Mouse (Mus musculus) E14TG2a.4 (cell line): ENCODE data around the gene Phldb2.

Source experiments
- CTCF ChIP-seq: conservative IDR thresholded peaks from 2 replicates; pipeline ENCODE4 v1.5.1; 2014; ENCODE audit warnings: low read length
- NANOG ChIP-seq: IDR thresholded peaks from 2 replicates; pipeline ENCODE4 v1.6.1; 2014; ENCODE audit warnings: borderline replicate concordance, low read length, mixed read lengths
- POU5F1 ChIP-seq: IDR thresholded peaks from 2 replicates; pipeline ENCODE4 v1.6.1; 2014; ENCODE audit warnings: low read length, borderline replicate concordance

- TF ChIP-seq CTCF (no peak), NANOG (no peak), POU5F1 (no peak)
Measured at GRCm38 (mm10) chr16:45791286-45791685, 162.1 kb downstream of the Phldb2 start.
